Mouse (Mus musculus): ENCODE data around the gene Grn.

The Grn gene

DNA sequence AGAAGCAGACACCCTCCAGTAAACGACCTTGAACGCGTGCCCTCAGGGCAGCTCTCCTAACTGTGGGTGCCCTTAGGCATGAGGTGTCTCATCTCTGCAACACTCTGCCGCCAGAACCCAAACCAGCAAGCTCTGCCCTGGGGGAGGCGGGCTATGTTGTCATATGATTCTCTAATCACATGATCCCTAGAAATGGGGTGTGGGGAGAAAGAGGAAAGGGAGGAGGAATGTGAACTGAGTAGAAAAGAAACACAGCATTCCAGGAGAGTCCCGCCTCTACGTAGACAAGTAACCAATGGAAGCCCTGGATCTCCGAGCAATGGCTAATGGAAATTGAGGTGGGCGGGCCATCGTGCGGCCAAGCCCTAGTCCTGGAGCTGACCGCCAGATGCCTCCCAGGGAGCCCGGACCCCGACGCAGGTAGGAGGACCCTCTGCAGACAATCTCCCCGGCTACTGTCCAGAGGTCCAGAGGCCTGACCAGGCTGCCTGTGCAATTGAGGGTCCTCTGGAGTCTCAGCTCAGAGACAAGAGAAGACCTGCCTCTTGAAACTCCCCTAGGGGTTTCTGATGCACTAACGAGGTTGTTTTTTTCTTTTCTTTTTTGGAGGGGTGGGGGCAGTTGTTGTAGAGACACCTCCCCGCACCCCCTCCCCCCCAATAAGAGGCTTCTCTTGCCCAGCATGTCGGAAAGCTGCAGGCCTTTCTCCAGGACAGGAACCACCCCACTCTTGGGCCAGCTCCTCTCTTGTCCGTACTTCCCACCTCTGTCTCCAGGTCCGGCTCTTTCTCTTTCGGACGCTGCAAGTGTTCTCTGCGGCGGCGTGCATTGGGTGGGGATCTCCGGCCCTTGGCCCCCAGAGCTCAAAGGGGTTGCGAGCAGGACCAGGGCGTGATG, at the start of gene Grn:
Gene Grn, plus strand, starts transcription at position 195 of the 897 bp plus-strand sequence.
- 0% methylated on average over 29 of the region's 29 CpGs for WGBS

DNA sequence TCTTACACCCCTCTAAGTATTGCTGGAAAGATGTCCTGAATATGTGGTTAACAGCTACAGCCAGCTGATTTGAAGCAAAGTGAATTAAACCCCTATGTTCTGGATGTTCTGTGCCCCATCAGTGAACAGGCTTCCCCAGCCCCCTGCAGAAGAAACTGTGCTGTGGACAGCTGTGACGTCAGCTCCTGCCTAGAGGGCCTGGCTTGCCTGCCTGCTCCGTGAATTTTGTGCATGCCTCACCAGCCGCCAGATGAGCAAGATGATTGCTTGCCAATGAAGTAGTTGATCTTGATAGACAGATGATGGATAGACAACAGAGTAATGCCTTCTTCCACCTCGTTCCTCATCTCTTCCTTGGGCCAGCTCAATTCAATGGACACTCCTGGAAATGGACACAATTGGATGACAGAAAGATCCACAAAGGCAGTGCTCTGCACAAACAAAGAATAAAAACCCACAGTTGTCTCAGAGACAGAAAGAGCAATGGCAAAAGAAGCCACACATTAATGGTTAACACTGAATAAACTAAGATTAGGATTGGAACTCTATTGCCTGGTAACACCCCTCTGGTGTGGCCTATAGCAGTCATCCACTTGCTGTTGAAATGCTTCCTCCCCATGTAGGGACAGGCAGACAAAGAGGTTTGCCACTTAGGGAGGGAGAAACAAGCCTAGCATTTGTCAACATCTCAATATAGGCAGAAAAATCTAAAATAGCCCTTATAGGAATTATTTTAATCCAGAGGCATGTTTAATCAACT, 48.6 kb upstream of the Grn start:
- WGBS, result 71% methylated on average over 4 of the region's 4 CpGs

DNA sequence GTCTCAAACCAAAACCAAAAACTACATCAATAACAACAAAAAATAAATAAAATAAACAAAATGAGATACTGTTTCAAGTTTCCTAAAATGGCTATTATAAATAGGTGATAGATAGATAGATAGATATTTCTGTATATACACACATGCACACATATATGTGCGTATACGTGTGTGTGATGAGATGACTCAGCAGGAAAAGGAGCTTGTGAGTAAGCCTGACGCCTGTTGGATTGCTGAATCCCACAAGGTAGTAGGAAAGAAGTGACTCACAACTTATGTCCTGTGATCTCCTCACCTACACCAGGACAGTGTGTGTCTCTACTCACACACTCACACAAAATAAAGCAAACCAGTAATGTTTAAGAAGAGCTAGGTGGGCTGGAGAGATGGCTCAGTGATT, 47.3 kb upstream of the Grn start:
- 71% methylated on average over 3 of the region's 3 CpGs for WGBS

DNA sequence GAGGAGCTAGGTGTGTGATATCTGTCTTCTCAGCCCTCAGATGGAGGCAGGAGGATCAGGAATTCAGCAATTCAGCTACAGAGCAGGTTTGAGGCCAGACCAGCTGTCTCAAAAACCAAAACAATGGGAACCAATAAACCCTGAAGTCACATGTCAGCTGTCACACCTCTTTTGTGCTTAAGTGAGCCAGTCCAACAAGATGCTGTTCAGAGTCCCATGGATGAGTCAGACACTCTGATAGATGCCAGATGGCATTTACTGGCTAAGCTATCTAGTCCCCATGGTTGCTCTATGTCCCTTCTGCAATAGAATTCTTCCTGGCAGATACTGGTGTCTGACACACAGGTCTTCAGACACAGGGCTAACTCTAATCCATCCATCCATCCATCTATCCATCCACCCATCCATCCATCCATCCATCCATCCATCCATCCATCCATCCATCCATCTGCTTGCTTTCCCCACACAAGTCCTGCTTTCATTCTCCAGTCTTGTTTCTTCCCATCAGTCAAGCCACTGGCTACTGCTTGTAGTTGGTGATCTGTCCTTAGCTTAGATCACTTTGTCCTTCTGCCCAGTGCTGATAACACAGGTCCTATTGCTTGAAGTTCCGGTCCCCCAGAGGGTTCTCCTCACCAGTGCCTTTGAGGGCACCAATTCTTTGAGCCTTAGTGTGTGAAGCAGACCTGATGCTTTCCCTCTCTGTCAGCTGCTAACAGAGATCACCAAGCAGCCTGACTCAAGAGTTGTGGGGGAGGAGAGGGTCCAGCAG, 46.6 kb upstream of the Grn start:
- WGBS, result 94% methylated on average over 1 of the region's 1 CpGs

DNA sequence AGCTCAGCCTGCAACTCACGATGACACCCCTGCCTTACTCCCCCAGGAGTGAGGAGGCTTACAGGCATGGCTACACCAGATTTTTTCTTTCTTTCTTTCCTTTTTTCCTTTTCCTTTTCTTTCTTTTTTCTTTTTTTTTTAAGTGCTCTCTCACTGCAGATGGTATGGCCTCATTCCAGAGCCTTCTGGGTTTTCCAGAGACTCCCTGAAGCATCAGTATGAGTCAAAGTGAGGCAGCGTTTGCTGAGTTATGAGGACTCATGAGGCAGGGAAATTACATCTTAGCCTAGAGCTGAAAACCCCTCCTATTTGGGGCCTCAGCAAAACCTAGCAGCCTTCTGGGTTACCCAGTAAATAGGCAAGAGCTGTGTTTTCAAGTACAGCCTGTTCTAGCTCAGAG, 45.7 kb upstream of the Grn start:
- WGBS, result 30% methylated on average over 2 of the region's 2 CpGs

DNA sequence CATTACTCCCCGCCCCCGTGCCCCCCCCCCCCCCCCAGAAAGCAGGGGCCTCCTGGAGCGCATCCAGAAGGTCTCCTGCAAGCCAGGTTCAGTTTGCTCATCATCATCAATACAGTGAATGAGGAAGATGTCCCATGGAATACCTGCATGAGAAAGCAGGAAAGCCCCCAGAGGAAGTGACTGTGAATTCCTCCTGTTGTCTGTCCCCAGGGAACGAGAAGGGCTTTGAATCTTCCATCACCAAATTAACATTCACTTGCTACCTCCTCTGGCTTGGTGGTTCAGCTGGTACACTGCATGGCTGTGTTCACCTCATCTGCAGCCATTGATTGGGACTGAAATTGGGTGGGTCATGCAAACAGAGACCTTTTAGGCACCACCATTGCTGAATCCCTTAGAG, 45.0 kb upstream of the Grn start:
- 46% methylated on average over 4 of the region's 4 CpGs for WGBS

DNA sequence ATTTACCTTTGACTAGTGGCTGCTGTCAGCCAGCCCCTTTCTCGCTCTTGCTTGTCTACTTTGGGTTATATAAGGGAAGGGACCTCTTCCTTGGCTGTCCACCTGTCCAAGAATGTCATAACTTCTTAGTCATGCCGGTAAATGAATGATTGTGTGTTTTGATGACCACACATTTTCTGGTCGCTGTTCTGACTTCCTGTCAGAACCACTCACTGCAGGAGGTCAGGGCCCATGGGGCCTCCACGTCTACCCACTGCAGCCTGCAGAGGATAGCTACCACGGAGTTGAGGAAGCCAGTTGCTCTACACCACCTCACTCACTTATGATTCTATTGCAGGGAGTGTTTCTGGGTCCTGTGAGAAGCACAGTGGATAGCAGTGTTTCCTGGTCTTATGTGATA, 44.0 kb upstream of the Grn start:
- 72% methylated on average over 5 of the region's 5 CpGs for WGBS

DNA sequence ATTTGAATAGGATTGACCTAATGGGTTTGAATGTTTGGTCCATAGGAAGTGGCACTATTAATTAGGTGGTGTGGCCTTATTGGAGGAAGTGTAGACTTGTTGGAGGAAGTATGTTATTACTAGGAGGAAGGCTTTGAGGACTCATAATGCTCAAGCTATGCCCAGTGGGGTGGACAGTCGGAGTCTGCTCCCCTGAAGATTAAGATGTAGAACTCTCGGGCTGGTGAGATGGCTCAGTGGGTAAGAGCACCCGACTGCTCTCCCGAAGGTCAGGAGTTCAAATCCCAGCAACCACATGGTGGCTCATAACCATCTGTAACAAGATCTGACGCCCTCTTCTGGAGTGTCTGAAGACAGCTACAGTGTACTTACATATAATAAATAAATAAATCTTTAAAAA, 40.7 kb upstream of the Grn start:
- WGBS, result 87% methylated on average over 4 of the region's 5 CpGs

DNA sequence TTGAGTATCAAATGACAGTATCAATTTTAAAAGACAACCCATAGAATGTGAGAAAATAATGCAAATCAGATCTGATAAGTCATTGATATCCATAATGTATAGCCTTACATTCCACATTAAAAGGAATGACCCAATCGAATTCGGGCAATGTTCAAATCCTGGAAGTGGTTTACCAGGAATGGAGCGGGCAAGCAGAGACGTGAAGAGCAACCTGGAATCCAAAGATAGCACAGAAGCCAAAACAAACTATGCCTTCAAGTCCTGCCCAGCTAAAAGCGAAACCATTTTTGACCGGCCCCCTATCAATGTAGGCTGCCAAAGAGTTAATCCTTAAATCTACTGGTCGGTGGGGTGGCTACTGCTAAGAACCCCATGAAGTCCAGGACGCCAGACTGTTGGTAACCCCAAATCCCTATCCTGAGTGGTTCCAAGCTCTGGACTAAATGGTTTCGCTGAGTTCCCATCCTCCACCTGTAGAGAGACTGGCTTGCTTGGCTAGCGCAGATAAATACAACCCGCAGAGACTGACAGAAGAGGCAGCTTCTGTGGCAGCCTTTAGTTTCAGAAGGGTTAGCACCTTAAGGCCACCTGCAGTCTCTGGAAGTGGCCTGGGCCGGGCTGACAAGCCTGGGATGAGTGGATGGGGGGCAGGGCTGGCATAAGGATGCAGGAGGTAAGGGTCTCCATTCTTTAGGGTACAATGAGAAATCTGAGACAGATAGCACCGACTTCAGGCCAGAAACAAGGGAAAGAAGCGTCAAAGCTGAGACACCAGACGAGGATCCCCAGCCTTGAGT, 37.5 kb upstream of the Grn start:
- WGBS, result 18% methylated on average over 15 of the region's 15 CpGs

DNA sequence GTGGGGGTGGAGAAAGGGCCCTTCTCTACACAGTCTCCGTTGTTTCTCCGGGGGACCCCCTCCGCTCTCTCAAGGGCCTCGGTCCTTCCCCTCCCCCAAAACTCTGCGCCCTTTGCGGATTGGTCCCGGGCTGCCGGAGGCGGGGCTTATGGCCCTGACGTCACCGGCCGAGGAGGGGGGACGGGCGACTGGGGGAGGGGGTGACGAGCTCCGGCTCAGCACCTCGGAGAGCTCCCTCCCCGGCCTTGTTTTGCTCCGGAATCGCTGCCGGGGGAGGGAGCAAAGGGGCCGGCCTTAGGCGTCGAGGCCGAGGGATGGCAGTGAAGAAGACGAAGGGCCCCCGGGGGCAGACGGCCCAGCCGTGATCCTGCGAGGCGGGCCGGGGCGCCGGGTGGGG, 36.9 kb upstream of the Grn start, which contains the start of gene Rundc3a:
Gene Rundc3a, plus strand, starts transcription at position 166 of the 397 bp plus-strand sequence.
- 1% methylated on average over 33 of the region's 34 CpGs for WGBS

DNA sequence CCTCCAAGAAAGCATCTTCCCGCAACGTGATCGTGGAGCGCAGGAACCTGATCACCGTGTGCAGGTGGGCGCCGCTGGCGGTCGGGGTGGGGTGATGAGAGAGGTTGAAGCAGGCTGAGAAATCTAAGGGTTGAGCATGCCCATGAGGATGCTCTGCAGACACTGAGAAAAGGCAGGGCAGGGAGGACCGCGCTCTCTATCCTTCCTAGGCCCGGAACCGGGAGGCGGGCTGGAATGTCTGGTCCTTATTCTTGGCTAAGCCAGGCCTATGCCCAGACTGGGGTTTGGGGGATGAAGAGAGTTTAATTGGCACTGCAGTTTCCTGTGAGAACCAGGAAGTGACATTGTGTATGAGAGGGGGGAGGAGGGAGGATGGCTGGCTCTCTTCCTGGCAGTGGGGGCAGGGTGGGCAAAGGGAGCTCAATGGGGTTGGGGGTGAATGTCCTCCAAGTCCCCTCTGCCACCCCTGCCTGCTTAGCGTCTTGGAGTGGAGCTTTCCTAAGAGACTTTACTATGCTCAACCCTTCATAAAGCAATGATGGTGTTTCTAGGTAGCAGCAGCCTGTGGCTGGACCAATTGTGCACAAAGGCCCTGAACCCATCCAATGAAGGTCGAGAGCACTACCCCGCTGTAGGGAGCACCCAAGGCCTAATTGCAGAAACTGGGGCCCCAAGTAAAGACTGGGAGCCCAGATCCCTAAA, 36.2 kb upstream of the Grn start:
- 4% methylated on average over 17 of the region's 17 CpGs for WGBS

DNA sequence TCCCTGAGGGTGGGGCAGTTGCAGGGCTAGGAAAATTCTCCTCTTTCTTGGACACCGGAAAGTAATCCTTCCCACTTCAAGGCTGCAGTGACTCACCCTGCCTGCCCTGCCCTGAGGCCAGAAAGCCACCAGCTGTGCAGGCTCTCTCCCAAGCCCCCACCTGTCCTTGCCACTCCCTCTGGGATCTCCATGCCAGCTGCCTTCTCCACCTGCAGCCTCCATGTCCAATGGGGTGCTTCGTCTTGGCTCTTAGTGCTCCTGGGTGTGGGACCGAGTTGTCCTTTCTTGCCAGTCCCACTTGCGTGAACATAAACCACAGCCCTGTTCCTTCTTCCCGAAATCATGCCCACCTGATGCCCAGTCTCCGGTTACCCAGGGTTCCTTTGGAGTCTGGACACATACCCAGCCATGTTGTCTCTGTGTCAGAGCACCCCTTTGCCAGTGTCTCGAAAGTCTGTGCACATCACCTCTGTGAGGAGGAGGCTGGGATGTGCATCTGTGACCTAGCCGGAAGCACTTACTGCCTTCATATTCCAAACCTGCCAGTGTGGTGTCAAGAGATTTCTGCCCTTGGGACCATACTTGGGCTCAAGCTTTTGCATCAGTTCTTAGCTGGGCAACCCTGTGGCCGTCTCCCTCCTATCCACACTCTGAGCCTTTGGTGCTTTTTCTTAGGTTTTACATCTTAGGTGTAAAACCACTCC, 35.5 kb upstream of the Grn start:
- WGBS, result 33% methylated on average over 9 of the region's 9 CpGs

DNA sequence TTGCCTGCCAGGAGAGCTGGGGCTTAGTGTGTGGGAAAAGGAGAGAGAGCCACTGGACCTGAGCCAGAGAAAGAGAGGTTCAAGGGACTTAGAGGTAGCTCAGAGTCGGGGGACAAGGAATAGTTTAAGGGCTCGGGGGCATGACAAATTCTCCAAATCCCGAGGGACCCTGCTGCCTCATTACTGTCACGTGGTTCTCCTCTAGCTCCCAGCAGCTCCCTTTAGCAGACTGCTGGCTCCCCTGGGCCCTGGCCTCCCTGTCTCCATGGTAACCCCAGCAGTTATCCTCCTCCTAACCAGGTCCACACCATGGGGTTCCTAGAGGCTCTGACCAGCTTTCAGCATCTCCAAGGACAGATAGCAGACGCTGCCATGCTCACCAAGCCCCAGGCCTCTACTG, 34.9 kb upstream of the Grn start:
- WGBS, result 6% methylated on average over 5 of the region's 5 CpGs

DNA sequence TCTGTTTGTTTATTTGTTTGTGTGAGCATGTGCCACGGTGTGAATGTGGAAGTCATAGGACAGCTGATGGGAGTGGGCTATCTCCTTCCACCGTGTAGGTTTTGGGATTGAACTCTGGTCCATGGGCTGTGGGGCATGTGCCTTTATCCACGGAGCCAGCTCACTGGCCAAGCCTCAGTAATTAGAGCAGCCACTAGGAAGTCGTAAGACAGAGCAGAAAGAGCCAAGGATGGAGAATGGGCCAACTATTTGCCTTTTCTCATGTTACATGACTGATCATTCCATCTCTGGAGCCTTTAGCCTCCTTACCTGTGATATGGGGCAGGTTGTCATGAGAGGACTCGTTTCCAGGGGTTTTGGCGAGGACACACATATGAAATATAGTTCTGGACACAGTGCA, 33.9 kb upstream of the Grn start:
- WGBS, result 33% methylated on average over 6 of the region's 6 CpGs

DNA sequence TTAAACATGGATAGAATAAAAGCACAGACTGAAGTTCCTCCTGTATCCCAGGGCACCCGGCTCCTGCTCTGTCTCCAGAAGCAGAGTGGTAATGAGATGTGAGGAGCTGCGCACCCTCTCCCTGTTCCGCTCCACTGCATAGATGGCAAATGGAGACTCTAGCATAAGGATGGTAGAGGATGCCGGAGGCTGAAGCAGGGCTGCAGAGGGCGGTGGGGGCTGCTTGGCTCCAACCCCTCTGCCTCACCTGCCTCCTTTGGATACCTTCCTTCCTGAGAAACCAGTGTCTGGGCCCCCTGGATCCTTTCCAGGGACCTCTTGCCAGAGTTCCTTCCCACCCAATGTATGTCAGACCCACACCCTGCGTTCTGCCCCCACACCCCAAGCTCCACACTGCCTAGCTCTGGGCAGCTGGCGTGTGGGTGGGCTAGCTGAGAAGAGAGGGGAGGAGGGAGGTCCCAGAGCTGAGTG, 33.4 kb upstream of the Grn start:
- 44% methylated on average over 7 of the region's 7 CpGs for WGBS

DNA sequence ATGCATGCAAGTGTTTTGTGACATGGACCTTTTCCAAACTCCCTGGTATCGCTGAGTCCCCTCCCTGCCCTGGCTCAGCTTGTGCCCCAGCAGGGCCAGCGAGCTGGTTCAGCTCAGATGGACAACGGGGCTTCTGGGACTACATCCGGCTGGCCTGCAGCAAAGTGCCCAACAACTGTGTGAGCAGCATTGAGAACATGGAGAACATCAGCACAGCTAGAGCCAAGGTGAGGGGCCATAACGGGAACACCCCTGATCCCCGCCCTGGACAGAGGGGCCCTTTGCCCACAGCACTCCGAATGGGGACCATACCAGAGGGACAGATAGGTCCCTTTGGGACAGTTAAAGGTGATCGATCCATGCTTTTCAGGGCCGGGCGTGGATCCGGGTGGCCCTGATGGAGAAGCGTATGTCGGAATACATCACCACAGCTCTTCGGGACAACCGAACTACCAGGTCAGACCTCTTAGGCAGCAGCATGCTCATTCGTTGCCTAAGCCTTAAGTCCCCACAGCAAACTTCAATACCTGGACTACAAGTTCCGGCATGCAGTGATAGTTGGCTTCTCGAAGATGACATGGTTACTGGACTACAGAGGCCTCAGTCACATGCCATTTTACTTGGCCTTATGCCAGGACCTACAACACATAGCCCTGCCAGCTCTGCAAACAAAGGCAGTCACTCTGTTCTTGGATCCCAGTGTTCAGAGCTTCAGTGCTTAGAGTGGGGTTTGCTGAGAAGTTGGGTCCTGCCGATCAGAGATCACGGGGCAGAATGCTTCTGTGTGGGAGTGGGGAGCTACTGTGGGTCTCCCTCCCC, 31.9 kb upstream of the Grn start:
- WGBS, result 63% methylated on average over 20 of the region's 20 CpGs

DNA sequence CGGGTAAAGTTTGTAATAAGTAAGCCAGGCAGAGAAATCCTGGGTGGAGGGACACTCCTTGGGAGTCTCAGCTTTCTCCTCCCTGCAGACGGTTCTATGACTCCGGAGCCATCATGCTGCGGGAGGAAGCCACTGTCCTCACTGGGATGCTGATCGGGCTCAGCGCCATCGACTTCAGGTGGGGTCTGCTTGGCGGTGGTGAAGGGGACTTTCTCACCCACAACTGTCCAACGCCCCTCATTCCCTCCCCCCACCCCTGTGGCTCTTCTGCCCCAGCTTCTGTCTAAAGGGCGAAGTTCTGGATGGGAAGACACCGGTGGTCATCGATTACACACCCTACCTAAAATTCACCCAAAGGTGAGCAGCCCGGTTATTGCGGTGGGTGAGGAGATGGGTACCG, 31.0 kb upstream of the Grn start:
- 36% methylated on average over 15 of the region's 15 CpGs for WGBS

DNA sequence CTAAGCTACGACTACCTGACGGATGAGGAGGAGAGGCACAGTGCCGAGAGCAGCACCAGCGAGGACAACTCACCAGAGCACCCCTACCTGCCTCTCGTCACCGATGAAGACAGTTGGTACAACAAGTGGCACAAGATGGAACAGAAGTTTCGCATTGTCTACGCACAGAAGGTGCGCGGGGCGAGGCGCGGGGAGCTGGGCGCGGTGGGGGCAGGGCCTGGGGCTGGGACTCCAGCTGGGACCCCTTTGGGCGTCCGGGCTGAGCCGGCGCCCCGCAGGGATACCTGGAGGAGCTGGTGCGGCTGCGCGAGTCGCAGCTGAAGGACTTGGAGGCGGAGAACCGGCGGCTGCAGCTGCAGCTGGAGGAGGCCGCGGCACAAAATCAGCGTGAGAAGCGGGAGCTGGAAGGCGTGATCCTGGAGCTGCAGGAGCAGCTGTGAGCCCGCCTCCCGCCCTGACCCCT, 30.5 kb upstream of the Grn start:
- WGBS, result 19% methylated on average over 34 of the region's 34 CpGs

DNA sequence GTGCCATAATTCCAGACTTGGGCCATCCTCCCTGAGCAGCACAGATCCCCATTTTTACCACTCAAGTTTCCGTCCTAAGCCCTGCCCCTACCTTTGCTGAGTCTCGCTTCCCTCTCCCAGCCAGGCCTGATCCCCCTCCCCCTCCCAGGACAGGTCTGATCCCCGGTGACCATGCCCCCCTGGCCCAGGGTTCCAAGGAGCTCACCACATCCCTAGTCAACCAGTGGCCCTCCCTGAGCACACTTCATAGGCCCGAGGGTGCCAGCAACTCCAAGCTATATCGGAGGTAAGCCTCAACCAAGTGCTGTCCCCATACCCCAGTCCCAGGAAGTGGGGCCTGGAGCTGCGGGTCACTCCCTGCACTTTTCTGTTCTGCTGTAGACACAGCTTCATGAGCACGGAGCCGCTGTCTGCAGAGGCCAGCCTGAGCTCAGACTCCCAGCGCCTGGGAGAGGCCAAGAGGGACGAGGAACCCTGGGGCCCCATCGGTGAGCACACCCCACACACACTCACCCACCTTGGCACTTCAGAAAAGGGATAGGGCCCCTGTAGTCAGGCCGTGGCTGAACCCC, 29.5 kb upstream of the Grn start:
- WGBS, result 40% methylated on average over 12 of the region's 12 CpGs

Measured in cerebral cortex, adult 2 months (tissue).